Mouse (Mus musculus): ENCODE results near the gene Snta1.

GRCm38 (mm10) chr2:154367510-154367909, 40.4 kb downstream of the Snta1 start:
- TF ChIP-seq CTCF (IDR thresholded peaks at IDR 0.05; ENCODE audit: extremely low read depth, insufficient read length, insufficient replicate concordance, low read depth, low read length) (no peak), POLR2A (IDR thresholded peaks at IDR 0.05; ENCODE audit: low read depth, low read length) (no peak)

All from small intestine, adult 2 months (tissue).